Mouse (Mus musculus) gastrocnemius, postnatal 14 days (tissue): ENCODE results near the gene Zfp992. TPM values are rescaled to one million over a fixed set of nuclear protein-coding genes. Genes with fewer than 3 reads are reported as not detected.
"Not testable (repeated sequence)": the region's sequence is repeated elsewhere in the genome, so short reads cannot be mapped to it uniquely, and the experiment has no call there.

ENCODE experiments used
- DNase-seq: peaks from one replicate; pipeline ENCODE4 v3.0.0; 2021; ENCODE audit warnings: mixed read lengths
- intact Hi-C: fragments of 180-260 bp; cut with DNase I; formaldehyde crosslinking; loops from one replicate; pipeline ENCODE4 v1.15.1; 2025; ENCODE audit warnings: low total_unique reads
- total RNA-seq, 2 experiments: library from RNA; stranded (reverse); gene quantifications; 2 replicates each; pipeline ENCODE4 v1.2.3; 2021

Gene Zfp992
- total RNA-seq, 2 experiments from 2014 or later, result 1.0 to 1.2 TPM

DNA sequence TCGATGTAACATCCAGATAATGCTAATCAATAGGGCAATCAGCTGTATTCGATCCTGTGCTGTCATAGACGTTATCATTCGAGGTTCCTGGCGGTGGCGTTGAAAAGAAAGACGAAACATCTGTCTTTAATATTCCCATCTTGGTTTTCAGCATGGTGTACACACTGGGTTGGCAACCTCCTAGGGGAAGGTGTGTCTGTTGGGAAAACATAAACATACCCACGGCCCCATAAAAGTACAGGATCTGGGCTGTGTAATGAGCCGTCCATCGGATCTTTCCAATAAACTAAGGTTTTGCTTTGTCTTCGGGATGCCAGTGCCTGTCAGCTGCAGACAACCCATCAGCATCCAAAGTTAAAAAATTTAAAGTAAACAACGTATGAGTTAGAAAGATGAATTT, 21.2 kb downstream of the Zfp992 start:
- intact Hi-C loops, DNase-seq: not testable (repeated sequence)

- DNase-seq, intact Hi-C loops: not testable (repeated sequence)
Observed at GRCm38 (mm10) chr4:146474181-146474580, 25.4 kb downstream of the Zfp992 start.

GRCm38 (mm10) chr4:146474716-146475676, 26.2 kb downstream of the Zfp992 start:
- DNase-seq, intact Hi-C loops: not testable (repeated sequence)

DNA sequence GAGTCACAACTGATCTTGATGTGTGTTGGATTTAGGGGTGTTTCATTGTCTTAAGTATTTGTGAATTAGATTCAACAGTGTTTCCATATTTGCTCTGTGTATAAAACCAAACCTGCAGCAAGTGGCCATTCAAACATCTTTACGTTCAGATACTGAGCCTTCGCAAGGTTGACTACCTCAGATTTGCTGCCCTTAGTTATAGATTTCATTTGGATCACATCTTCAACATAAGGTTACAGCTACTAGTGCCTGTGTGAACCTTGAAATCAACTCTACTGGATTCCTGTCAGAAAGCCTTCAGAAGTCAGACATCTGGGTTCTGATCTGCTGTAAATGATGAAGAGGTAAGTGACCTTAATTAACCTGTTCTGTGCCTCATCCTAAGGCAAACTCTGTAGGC, 27.4 kb downstream of the Zfp992 start:
- intact Hi-C loops, DNase-seq: not testable (repeated sequence)

- DNase-seq, intact Hi-C loops: not testable (repeated sequence)
Observed at GRCm38 (mm10) chr4:146476959-146477358, 28.1 kb downstream of the Zfp992 start.

GRCm38 (mm10) chr4:146480376-146481096, 31.7 kb downstream of the Zfp992 start:
- DNase-seq, intact Hi-C loops: not testable (repeated sequence)

DNA sequence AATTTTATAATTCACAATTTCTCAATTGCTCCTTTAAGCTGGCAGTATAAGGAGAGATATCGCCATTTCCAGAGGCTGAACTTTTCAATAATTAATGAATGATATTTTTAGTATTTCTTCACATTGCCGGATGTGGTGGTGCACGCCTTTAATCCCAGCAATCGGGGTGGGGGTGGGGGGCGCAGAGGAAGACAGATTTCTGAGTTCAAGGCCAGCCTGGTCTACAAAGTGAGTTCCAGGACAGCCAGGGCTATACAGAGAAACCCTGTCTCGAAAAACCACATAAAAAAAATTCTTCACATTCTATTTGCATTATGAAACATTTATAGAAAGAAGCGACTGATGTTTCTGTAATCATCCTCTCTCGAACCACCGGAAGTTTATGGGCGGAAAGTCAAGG, 33.7 kb downstream of the Zfp992 start:
- DNase-seq, intact Hi-C loops: not testable (repeated sequence)

GRCm38 (mm10) chr4:146483571-146484280, 34.9 kb downstream of the Zfp992 start:
- intact Hi-C loops, DNase-seq: not testable (repeated sequence)

DNA sequence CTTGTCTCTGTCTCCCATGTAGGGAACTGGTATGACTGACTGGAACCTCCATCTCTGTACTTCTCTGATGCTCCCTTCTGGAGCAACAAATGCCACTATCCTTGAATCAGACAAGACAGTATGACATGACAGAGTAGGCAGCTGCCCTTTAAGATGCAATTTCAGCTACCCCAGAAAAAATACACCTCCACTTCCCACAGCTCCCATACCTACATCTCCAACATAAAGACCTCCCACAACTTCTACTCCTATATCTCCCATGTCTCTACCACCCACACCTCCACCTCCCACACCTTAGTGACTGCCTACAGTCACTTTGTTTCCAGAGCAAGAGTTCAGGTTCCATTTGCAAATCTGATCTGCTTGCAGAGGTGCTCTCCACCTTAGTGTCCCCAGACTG, 35.9 kb downstream of the Zfp992 start:
- intact Hi-C loops, DNase-seq: not testable (repeated sequence)

- DNase-seq, intact Hi-C loops: not testable (repeated sequence)
Observed at GRCm38 (mm10) chr4:146485183-146485939, 36.5 kb downstream of the Zfp992 start.

DNA sequence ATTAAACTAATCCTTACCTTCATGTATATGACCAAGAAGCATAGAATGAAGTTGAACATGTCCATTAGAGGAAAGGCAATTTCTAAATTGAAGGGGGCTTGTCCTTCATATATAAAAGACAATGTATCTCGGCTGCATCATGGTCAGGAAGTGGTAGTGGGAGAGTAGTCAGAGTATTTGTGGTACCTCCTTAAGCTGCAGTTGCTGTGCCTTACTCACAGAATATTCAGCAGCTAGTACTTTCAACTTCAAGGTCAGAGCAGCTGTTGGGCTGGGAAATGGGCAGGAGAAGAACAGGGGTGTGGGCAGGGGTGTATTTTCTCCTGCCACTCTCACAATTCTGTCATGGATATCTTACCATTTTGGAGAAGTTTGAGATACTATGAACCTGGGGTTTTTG, 37.9 kb downstream of the Zfp992 start:
- DNase-seq, intact Hi-C loops: not testable (repeated sequence)

DNA sequence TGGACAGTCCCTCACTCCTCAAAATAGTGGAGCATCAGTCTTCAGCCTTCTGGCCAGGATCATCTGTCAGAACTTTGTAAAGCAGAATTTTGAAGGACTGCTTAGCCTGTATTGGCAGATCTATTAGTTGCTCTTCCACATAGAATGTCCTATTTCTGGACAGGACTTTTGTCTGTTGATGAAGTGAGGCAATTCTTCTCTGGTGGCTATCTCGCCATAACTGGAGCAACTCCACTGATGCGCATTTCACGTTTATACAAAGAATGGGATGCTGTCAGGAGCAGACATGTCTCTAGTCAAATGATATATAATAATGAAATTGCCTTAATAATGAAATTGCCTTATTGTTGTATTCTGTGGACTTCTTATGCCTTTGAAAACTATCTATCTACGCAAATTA, 40.4 kb downstream of the Zfp992 start:
- DNase-seq, intact Hi-C loops: not testable (repeated sequence)

- DNase-seq, intact Hi-C loops: not testable (repeated sequence)
Observed at GRCm38 (mm10) chr4:146491993-146492392, 43.2 kb downstream of the Zfp992 start.

DNA sequence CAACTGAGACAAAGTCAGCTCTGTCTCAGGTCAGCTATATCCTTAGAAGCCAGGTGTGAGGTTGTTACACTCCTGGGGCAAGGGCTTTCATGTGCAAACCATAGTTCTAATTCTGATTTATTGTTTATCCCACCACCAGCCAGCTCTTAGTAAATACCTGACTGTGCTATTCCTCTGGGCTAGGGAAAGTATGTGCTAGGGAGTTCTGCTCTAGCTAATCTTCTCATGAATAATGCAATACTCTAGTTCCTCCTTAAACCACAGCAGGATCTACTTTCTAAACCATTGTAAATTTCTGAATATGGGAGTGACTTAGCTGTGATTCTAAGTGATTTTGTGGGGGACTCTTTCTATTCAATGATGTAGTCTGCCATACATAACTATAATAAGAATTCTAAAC, 43.6 kb downstream of the Zfp992 start:
- intact Hi-C loops, result no loop called here
- no peak for DNase-seq

DNA sequence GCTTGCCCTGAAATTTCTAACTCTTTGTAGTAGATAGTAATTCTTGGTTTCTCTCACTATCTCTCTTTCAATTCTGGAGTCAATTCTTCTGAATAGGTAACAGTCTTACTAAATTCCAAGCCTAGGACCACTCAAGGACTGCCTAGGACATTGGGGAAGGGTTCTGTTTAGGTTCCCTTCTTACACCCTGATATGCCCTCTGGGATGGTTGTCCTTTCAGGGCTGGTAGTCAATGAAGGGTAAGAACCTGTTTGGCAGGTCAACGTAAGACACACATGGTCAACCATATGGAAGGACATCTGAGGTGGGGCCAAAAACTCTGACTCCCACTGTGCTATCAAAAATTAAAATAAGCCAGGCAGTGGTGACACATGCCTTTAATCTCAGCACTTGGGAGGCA, 44.0 kb downstream of the Zfp992 start:
- intact Hi-C loops, result no loop called here
- DNase-seq, result no peak

DNA sequence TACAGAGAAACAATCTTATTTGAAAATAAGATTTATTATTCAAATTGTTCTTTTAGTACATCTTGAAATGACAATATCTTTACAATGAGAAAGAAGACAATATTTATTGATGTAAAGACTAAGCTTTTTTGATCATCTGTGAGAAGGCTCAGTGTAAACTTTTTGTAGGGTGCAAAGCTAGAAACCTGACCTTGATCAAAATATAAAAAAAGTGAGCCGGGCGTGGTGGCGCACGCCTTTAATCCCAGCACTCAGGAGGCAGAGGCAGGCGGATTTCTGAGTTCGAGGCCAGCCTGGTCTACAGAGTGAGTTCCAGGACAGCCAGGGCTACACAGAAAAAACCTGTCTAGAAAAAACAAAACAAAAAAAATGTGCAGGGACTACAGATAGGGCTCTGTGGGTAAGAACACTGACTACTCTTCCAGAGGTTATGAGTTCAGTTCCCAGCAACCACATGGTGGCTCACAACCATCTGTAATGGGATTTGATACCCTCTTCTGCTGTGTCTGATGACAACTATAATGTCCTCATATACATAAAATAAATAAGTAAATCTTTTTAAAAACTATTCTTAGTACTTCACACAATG, 44.6 kb downstream of the Zfp992 start:
- DNase-seq, intact Hi-C loops: not testable (repeated sequence)

GRCm38 (mm10) chr4:146494980-146495379, 46.2 kb downstream of the Zfp992 start:
- intact Hi-C loops, result no loop called here

DNA sequence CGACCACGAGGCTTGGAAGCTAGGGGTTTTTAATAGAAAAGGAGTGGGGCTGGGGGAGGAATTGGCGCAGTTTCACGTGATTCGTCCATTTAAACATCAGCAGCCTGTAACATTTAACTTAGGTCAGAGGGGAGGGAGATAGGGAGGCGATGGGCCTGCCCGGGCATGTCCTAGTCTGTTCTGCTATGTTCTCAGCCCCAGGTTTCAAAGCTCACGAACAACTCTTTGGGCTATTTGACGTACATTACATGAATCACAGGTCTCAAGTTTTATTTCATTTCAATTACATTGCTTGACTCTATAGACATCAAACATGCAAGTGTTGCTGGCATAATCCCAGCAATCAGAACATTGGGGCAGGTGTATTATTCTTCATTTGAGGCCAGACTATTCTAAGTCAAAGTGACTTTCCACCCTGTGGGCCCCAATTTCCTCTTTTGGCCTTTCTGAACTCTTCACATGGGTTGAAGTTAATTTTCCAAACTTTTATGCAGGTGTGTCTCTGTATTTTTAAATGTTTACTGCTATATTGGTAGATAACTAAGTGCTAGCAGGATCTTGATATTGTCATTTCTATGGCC, 49.0 kb downstream of the Zfp992 start:
- intact Hi-C loops, DNase-seq: not testable (repeated sequence)

More at GRCm38 (mm10) chr4:146494980-146495379, 46.2 kb downstream of the Zfp992 start:
- no peak for DNase-seq
